Mouse (Mus musculus) heart, adult 2 months (tissue): ENCODE measurements around the gene Dnase1l2. TPM values are rescaled to one million over a fixed set of nuclear protein-coding genes. Genes with fewer than 3 reads are reported as not detected.

Source experiments
- DNase-seq, 2 experiments: peaks; one replicate each; pipeline ENCODE4 v3.0.0; 2021
- H3K27ac ChIP-seq: fragments of 200-600 bp; 2 replicates; pipeline ENCODE4 v1.8.1; 2022
- H3K27me3 ChIP-seq: fragments of 200-500 bp; 2 replicates; pipeline ENCODE4 v1.6.1; 2012; ENCODE audit warnings: mild to moderate bottlenecking, low read length, inconsistent platforms, mixed read lengths; ENCODE audit not compliant: control insufficient read depth, insufficient read depth
- H3K36me3 ChIP-seq: fragments of 200-500 bp; 2 replicates; pipeline ENCODE4 v1.6.1; 2012; ENCODE audit warnings: low read length, inconsistent platforms; ENCODE audit not compliant: control insufficient read depth, insufficient read depth
- H3K4me1 ChIP-seq: fragments of 200-500 bp; 2 replicates; pipeline ENCODE4 v1.6.1; 2011; ENCODE audit warnings: low read length; ENCODE audit not compliant: control insufficient read depth, insufficient read depth
- H3K4me3 ChIP-seq: fragments of 200-600 bp; 2 replicates; pipeline ENCODE4 v1.8.1; 2022
- H3K79me2 ChIP-seq: fragments of 200-500 bp; replicated peaks from 2 replicates; pipeline ENCODE4 v1.6.1; 2012; ENCODE audit warnings: mild to moderate bottlenecking, inconsistent platforms, low read length, moderate library complexity, mixed read lengths; ENCODE audit not compliant: control insufficient read depth, insufficient read depth
- H3K9ac ChIP-seq: fragments of 200-500 bp; 2 replicates; pipeline ENCODE4 v1.6.1; 2012; ENCODE audit warnings: low read depth, mild to moderate bottlenecking, control low read depth, inconsistent platforms, low read length, mixed read lengths
- CTCF ChIP-seq: fragments of 200-600 bp; IDR thresholded peaks from 2 replicates; pipeline ENCODE4 v1.8.1; 2022; ENCODE audit warnings: antibody characterized with exemption, mild to moderate bottlenecking, moderate library complexity
- EP300 ChIP-seq: fragments of 200-500 bp; IDR thresholded peaks from 2 replicates; pipeline ENCODE4 v1.6.1; 2011; ENCODE audit warnings: low read depth, low read length, control low read depth; ENCODE audit not compliant: insufficient read depth
- POLR2A ChIP-seq: fragments of 200-500 bp; IDR thresholded peaks from 2 replicates; pipeline ENCODE4 v1.6.1; 2011; ENCODE audit warnings: mild to moderate bottlenecking, low read depth, low read length, control low read depth; ENCODE audit not compliant: insufficient read depth
- WGBS: fragments of 180-500 bp; shearing (Covaris S2); methylation state at CpG from one replicate; pipeline ENCODE4 v1.1.7; 2018; 5-methylcytosine and 5-hydroxymethylcytosine counted together
- intact Hi-C: fragments of 180-260 bp; cut with DNase I; formaldehyde crosslinking; loops from one replicate; pipeline ENCODE4 v1.15.1; 2025
- polyA plus RNA-seq: library from polyadenylated mRNA; depleted of rRNA; stranded (reverse); fragments of >200 nt; gene quantifications from 2 replicates; pipeline ENCODE4 v1.2.3, GENCODE M21; 2012
- total RNA-seq, 2 experiments: library from RNA; stranded (reverse); gene quantifications; 2 replicates each; pipeline ENCODE4 v1.2.3; 2021

The Dnase1l2 gene
- total and polyA plus RNA-seq, 3 experiments, result 0.65 to 5.2 (median 1.5) TPM

DNA sequence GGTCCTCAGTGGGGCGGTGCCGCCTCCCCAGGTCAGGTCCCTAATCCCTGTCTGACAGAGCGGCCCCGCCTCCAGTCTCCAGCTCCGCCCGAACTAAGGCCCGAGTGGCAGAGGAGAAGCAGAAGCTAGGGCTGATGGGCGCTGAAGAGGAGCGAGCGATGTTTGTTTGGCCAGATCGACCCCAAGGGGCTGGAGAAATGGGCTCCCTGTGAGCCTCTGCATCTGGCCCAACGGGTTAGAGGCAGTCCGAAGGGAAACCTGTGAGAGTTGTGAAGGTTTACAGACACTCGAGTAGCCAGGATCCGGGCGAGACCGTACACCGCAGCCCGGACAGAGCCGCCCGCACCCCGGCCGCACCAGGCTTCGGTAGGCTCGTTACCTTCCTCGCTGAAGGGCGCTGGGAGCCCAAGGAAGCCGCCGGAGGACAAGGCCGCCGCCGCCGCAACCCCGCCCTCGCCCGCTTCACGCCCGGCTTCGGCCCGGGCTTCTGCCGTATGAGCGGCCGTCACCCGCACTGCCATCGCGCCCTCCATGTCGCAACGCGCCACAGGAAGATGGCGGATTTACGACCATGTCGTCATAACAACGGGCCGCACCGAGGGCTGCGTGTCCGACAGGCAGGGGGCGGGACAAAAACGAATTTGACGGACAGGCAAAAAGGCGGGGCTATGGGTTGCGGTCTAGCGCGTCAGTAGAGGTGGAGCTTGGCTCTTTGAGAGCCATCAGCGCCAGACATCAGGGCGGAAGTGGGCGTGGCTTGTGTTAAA lies 12.0 kb upstream of the Dnase1l2 start:
- peak overlapping the region; percentile 82 for H3K9ac ChIP-seq
- peak; percentile 90 for TF ChIP-seq POLR2A
- TF ChIP-seq CTCF, result no peak
- peak; percentile 71 for TF ChIP-seq EP300
- no peaks in the 10 kb centered on the region for H3K27me3 ChIP-seq
- intact Hi-C loops, result loop anchor here (5.0 kb wide), 1 partner anchor 38 kb away; no protein-coding TSS in a partner anchor
- H3K4me1 ChIP-seq, result peaks cover 3% of the 10 kb centered on the region
- H3K4me3 ChIP-seq, result peak overlapping the region; percentile 86
- DNase-seq, result peak; percentile 99
- peaks cover 3% of the 10 kb centered on the region; the same call in 1 of the 2 replicates for H3K36me3 ChIP-seq
- H3K79me2 ChIP-seq, result 0 out of 2 replicates have a peak, but pooled peaks cover 1% of the 10 kb centered on the region
- H3K27ac ChIP-seq, result peak overlapping the region; percentile 97
- under 1% methylated on average over 67 of the region's 67 CpGs for WGBS

DNA sequence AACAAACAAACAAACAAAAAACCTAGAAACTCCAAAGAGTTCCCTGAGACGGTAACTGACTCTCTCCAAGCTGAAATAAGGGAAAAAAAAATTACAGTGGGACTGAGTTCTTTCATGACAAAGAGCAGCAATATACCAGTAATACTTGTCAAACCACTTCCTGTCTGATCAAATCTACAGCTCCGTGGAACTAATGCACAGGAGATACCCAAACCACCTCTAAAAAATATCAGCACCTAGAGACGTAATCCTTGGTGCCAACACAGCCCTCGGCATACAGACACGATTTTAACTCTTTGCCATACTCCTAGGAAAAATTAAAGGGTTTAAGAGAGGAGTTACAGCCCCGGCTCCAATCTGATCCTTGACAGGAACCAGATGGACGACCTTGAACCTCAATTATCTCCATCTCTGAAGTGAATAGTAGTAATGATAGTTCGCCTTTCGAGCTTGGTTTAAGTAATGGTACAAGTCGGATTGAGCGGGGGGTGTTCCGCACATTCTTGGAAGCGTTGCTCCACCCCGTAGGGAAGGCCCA lies 11.4 kb upstream of the Dnase1l2 start:
- Histone ChIP-seq H3K4me1 (peaks cover 3% of the 10 kb centered on the region), H3K36me3 (peaks cover 3% of the 10 kb centered on the region; the same call in 1 of the 2 replicates), H3K4me3 (peak overlapping the region; percentile 86), H3K79me2 (0 out of 2 replicates have a peak, but pooled peaks cover 3% of the 10 kb centered on the region), H3K27ac (peak overlapping the region; percentile 97), H3K9ac (peak overlapping the region; percentile 82), H3K27me3 (no peaks in the 10 kb centered on the region)
- intact Hi-C loops, result loop anchor here (5.0 kb wide), 1 partner anchor 37 kb away; no protein-coding TSS in a partner anchor
- no peak for TF ChIP-seq CTCF
- no peak for TF ChIP-seq POLR2A
- no peak for TF ChIP-seq EP300
- no peak for DNase-seq
- 3% methylated on average over 14 of the region's 14 CpGs for WGBS

DNA sequence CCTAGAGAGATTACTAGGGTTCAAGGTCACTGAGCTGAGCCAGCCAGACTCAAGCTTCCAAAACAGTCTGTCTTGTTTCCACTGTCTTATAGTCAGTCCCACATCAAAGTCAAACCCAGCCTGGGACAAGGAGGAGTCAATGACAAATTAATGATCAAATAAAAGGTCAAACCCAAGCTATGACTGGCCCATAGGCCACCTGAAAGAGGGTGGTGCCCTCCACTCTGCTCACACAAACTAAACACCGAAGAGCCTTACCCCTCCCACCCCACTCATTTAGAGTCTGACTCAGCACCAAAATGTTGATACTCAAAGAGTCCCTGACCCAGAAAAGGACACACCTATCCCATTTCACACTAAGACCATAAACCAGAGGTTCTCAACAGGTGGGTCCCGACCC lies 10.5 kb upstream of the Dnase1l2 start:
- intact Hi-C loops, result loop anchor here (5.0 kb wide), 1 partner anchor 36 kb away; no protein-coding TSS in a partner anchor
- no peak for DNase-seq
- TF ChIP-seq EP300 (no peak), POLR2A (no peak), CTCF (no peak)
- Histone ChIP-seq H3K4me3 (no peak overlapping the region), H3K4me1 (peaks cover 3% of the 10 kb centered on the region), H3K79me2 (0 out of 2 replicates have a peak, but pooled peaks cover 3% of the 10 kb centered on the region), H3K27ac (no peak overlapping the region), H3K9ac (no peak overlapping the region), H3K36me3 (peaks cover 3% of the 10 kb centered on the region; the same call in 1 of the 2 replicates), H3K27me3 (no peaks in the 10 kb centered on the region)
- 79% methylated on average over 2 of the region's 2 CpGs for WGBS

DNA sequence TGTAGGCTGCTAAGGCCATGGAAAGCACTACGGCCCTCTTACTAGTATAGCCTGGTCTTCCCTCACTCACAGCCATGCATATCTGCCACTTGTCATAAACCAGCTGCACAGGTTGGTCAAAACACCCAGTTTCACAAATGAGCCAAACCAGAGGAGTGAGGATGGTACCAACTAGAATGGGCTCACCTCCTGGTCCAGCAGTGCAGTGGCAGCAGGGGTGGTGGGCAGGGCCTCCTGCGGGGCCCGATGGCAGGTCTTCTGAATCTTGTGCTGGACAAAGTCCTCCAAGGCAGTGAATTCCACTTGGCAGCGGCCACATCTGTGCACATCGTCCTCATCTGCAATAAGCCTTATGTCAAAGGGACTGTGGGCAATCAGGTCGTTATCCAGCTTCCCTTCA lies 8.3 kb upstream of the Dnase1l2 start:
- Histone ChIP-seq H3K27me3 (no peaks in the 10 kb centered on the region), H3K4me1 (peaks cover 3% of the 10 kb centered on the region), H3K9ac (no peak overlapping the region), H3K79me2 (0 out of 2 replicates have a peak, but pooled peaks cover 3% of the 10 kb centered on the region), H3K36me3 (peaks cover 3% of the 10 kb centered on the region; the same call in 1 of the 2 replicates), H3K4me3 (no peak overlapping the region), H3K27ac (no peak overlapping the region)
- intact Hi-C loops, result loop anchor here (5.0 kb wide), 1 partner anchor 34 kb away; no protein-coding TSS in a partner anchor
- TF ChIP-seq CTCF, result no peak
- no peak for TF ChIP-seq POLR2A
- DNase-seq, result no peak
- WGBS, result 94% methylated on average over 6 of the region's 6 CpGs

DNA sequence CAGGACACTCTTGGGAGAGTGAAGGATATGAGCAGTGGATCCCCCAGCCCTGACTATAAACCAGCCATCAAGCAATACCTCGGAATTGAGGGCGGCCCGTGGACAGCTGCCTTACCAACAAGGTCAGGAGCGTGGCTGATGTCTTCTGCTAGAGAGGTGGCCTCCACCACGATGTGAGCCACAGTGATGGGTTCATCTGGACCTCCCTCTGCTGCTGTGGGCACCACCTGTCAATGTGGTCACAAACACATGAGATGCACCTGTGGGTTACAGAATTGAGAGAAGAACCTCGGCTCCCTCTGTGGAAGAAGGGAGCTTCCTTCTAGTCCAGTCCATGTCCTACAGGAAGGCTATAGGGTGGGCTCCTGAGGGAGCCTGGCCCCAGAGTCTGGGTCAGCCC lies 6.6 kb upstream of the Dnase1l2 start:
- Histone ChIP-seq H3K9ac (no peak overlapping the region), H3K27ac (no peak overlapping the region), H3K27me3 (no peaks in the 10 kb centered on the region), H3K4me3 (no peak overlapping the region), H3K36me3 (peaks cover 3% of the 10 kb centered on the region; the same call in 1 of the 2 replicates), H3K4me1 (peaks cover 3% of the 10 kb centered on the region), H3K79me2 (0 out of 2 replicates have a peak, but pooled peaks cover 3% of the 10 kb centered on the region)
- 95% methylated on average over 6 of the region's 6 CpGs for WGBS
- TF ChIP-seq CTCF (no peak), EP300 (no peak), POLR2A (no peak)
- intact Hi-C loops, result no loop called here
- DNase-seq, result no peak

DNA sequence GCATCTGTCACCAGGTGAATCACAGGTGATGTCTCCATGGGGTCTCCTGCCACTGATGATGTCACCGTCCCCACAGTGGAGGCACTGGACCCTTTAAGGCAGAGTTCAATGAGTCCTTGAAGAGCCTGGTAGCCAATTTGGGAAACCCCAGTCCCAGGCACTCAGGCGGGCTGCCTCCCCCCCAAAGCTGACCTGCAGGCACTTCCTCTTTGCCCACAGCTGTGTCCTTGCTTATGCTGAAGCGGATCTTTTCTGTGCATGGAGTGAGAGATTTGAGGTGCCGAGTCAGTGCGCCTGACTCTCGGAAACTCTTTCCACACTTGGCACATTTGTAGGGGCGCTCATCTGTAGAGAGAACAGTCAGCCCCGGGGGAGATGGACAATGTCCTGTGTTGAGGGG lies 3.7 kb upstream of the Dnase1l2 start:
- H3K36me3 ChIP-seq, result no peaks in the 10 kb centered on the region
- H3K27ac ChIP-seq, result no peak overlapping the region
- intact Hi-C loops, result no loop called here
- no peak overlapping the region for H3K4me3 ChIP-seq
- WGBS, result 91% methylated on average over 8 of the region's 8 CpGs
- TF ChIP-seq CTCF, result no peak
- no peak for TF ChIP-seq POLR2A
- TF ChIP-seq EP300, result no peak
- no peak for DNase-seq
- no peaks in the 10 kb centered on the region for H3K27me3 ChIP-seq
- 0 out of 2 replicates have a peak, but pooled peaks cover 2% of the 10 kb centered on the region for H3K79me2 ChIP-seq
- no peak overlapping the region for H3K9ac ChIP-seq
- no peaks in the 10 kb centered on the region for H3K4me1 ChIP-seq
